13 mouse cellular contexts compared by ENCODE assay signal in genomic region chr16:13366256-13366655, GRCm38 (mm10).
DNase-seq lines count a peak whose midpoint lies in the region; ATAC-seq lines count a peak whose summit lies in the region.
"Had no signal": no experiment of that assay in that cellular context is flagged by ENCODE, and none has a peak within 500 bp of the region (broad histone marks: within the 10 kb centered on the region; RNA-seq: fewer than 3 reads in every experiment).

No protein-coding gene starts in this region.

- H3K4me1 ChIP-seq in forebrain, embryonic 15.5 days: peaks cover 13% of the 10 kb centered on the region
- peaks cover 20% of the 10 kb centered on the region for H3K4me1 ChIP-seq in forebrain, embryonic 10.5 days
- H3K4me1 ChIP-seq in hindbrain, embryonic 12.5 days: peaks cover 15% of the 10 kb centered on the region
- 0 out of 2 replicates have a peak, but pooled peaks cover 2% of the 10 kb centered on the region for H3K4me1 ChIP-seq in hindbrain, embryonic 11.5 days (replicated peaks; ENCODE audit: control insufficient read depth, insufficient read depth, low read length)
- H3K4me1 ChIP-seq in midbrain, embryonic 13.5 days (replicated peaks): peaks cover 15% of the 10 kb centered on the region
- peaks cover 20% of the 10 kb centered on the region for H3K4me1 ChIP-seq in midbrain, embryonic 10.5 days
- H3K4me1 ChIP-seq in stomach, embryonic 15.5 days: peaks cover 7% of the 10 kb centered on the region; the same call in 1 of the 2 replicates

- ATAC-seq in forebrain, embryonic 15.5 days (replicated peaks): no peak
- ATAC-seq in hindbrain, embryonic 12.5 days (ENCODE audit: low FRiP score): no peak
- ATAC-seq in hindbrain, embryonic 11.5 days (ENCODE audit: low FRiP score): no peak
- no peak for ATAC-seq in midbrain, embryonic 13.5 days
- ATAC-seq in stomach, embryonic 15.5 days (ENCODE audit: insufficient read depth, low FRiP score, low read depth): no peak

- no peak overlapping the region for H3K4me3 ChIP-seq in forebrain, embryonic 15.5 days
- H3K4me3 ChIP-seq in forebrain, embryonic 10.5 days: no peak overlapping the region
- no peak overlapping the region for H3K4me3 ChIP-seq in hindbrain, embryonic 12.5 days
- H3K4me3 ChIP-seq in hindbrain, embryonic 11.5 days (ENCODE audit: low read depth, low read length): no peak overlapping the region
- no peak overlapping the region for H3K4me3 ChIP-seq in midbrain, embryonic 13.5 days (replicated peaks)
- no peak overlapping the region for H3K4me3 ChIP-seq in midbrain, embryonic 10.5 days
- H3K4me3 ChIP-seq in stomach, embryonic 15.5 days (replicated peaks): no peak overlapping the region
- H3K4me3 ChIP-seq: liver, embryonic 13.5 days had no signal

- no peaks in the 10 kb centered on the region for H3K36me3 ChIP-seq in forebrain, embryonic 15.5 days
- no peaks in the 10 kb centered on the region for H3K36me3 ChIP-seq in forebrain, embryonic 10.5 days (replicated peaks)
- H3K36me3 ChIP-seq in hindbrain, embryonic 12.5 days: no peaks in the 10 kb centered on the region
- H3K36me3 ChIP-seq in hindbrain, embryonic 11.5 days (ENCODE audit: control insufficient read depth, insufficient read depth, low read length): no peaks in the 10 kb centered on the region
- no peaks in the 10 kb centered on the region for H3K36me3 ChIP-seq in midbrain, embryonic 13.5 days
- H3K36me3 ChIP-seq in midbrain, embryonic 10.5 days: no peaks in the 10 kb centered on the region
- no peaks in the 10 kb centered on the region for H3K36me3 ChIP-seq in stomach, embryonic 15.5 days
- H3K36me3 ChIP-seq: liver, embryonic 13.5 days had no signal

- H3K4me2 ChIP-seq in forebrain, embryonic 15.5 days (replicated peaks): no peak overlapping the region
- no peak overlapping the region for H3K4me2 ChIP-seq in hindbrain, embryonic 12.5 days (replicated peaks)
- no peak overlapping the region for H3K4me2 ChIP-seq in hindbrain, embryonic 11.5 days (replicated peaks; ENCODE audit: low read depth, low read length)
- no peak overlapping the region for H3K4me2 ChIP-seq in midbrain, embryonic 13.5 days (replicated peaks)
- no peak overlapping the region for H3K4me2 ChIP-seq in stomach, embryonic 15.5 days
- H3K4me2 ChIP-seq: liver, embryonic 13.5 days had no signal

- no peak overlapping the region for H3K9ac ChIP-seq in forebrain, embryonic 15.5 days (replicated peaks)
- no peak overlapping the region for H3K9ac ChIP-seq in hindbrain, embryonic 12.5 days
- H3K9ac ChIP-seq in hindbrain, embryonic 11.5 days (ENCODE audit: low read depth, low read length): no peak overlapping the region
- H3K9ac ChIP-seq in midbrain, embryonic 13.5 days (replicated peaks): no peak overlapping the region
- no peak overlapping the region for H3K9ac ChIP-seq in stomach, embryonic 15.5 days
- H3K9ac ChIP-seq: liver, embryonic 13.5 days had no signal

- DNase-seq in forebrain, embryonic 10.5 days (ENCODE audit: extremely low spot score, low spot score): no peak
- no peak for DNase-seq in hindbrain, embryonic 11.5 days (ENCODE audit: low spot score)
- DNase-seq in midbrain, embryonic 10.5 days (ENCODE audit: low spot score): no peak
- DNase-seq in urinary bladder, postnatal 36 days (ENCODE audit: low spot score in 2 of 2): no peak
- DNase-seq: cerebellum, adult 11-12 months; kidney, postnatal 25 days; liver, embryonic 13.5 days; lung, postnatal 4 days; thymus, adult 2 months had no signal

- peak overlapping the region; percentile 77 for H3K27ac ChIP-seq in forebrain, embryonic 15.5 days (replicated peaks)
- H3K27ac ChIP-seq in forebrain, embryonic 10.5 days: no peak overlapping the region
- H3K27ac ChIP-seq in hindbrain, embryonic 12.5 days: peak overlapping the region; percentile 30
- no peak overlapping the region for H3K27ac ChIP-seq in hindbrain, embryonic 11.5 days (ENCODE audit: low read depth, low read length)
- H3K27ac ChIP-seq in midbrain, embryonic 13.5 days: peak overlapping the region; percentile 30; the same call in 1 of the 2 replicates
- no peak overlapping the region for H3K27ac ChIP-seq in midbrain, embryonic 10.5 days (replicated peaks)
- 0 out of 2 replicates have a peak overlapping the region, but pooled peaks have one; percentile 67 for H3K27ac ChIP-seq in stomach, embryonic 15.5 days
- H3K27ac ChIP-seq: liver, embryonic 13.5 days had no signal

- no peaks in the 10 kb centered on the region for H3K27me3 ChIP-seq in forebrain, embryonic 15.5 days
- H3K27me3 ChIP-seq in forebrain, embryonic 10.5 days (ENCODE audit: poor library complexity, severe bottlenecking): no peaks in the 10 kb centered on the region
- no peaks in the 10 kb centered on the region for H3K27me3 ChIP-seq in hindbrain, embryonic 12.5 days
- H3K27me3 ChIP-seq in hindbrain, embryonic 11.5 days (ENCODE audit: control insufficient read depth, insufficient read depth, low read length): no peaks in the 10 kb centered on the region
- no peaks in the 10 kb centered on the region for H3K27me3 ChIP-seq in midbrain, embryonic 13.5 days
- H3K27me3 ChIP-seq in midbrain, embryonic 10.5 days (ENCODE audit: low read depth, poor library complexity, severe bottlenecking): no peaks in the 10 kb centered on the region
- H3K27me3 ChIP-seq in stomach, embryonic 15.5 days (replicated peaks): no peaks in the 10 kb centered on the region
- H3K27me3 ChIP-seq: liver, embryonic 13.5 days had no signal

- 62% methylated on average over 1 of the region's 1 CpGs for WGBS in forebrain, embryonic 15.5 days
- WGBS in forebrain, embryonic 10.5 days: 76% methylated on average over 1 of the region's 1 CpGs
- WGBS in hindbrain, embryonic 12.5 days: 84% methylated on average over 1 of the region's 1 CpGs
- WGBS in hindbrain, embryonic 11.5 days: 88% methylated on average over 1 of the region's 1 CpGs
- 69% methylated on average over 1 of the region's 1 CpGs for WGBS in midbrain, embryonic 13.5 days
- WGBS in midbrain, embryonic 10.5 days: 90% methylated on average over 1 of the region's 1 CpGs
- whole genome bisulfite sequencing in stomach, embryonic 15.5 days: 34% methylated on average over 1 of the region's 1 CpGs

- H3K9me3 ChIP-seq in forebrain, embryonic 15.5 days: no peaks in the 10 kb centered on the region
- H3K9me3 ChIP-seq in forebrain, embryonic 10.5 days: no peaks in the 10 kb centered on the region
- no peaks in the 10 kb centered on the region for H3K9me3 ChIP-seq in hindbrain, embryonic 12.5 days (replicated peaks)
- no peaks in the 10 kb centered on the region for H3K9me3 ChIP-seq in hindbrain, embryonic 11.5 days (ENCODE audit: control insufficient read depth, low read length)
- H3K9me3 ChIP-seq in midbrain, embryonic 13.5 days: no peaks in the 10 kb centered on the region
- no peaks in the 10 kb centered on the region for H3K9me3 ChIP-seq in midbrain, embryonic 10.5 days (replicated peaks)
- H3K9me3 ChIP-seq in stomach, embryonic 15.5 days: no peaks in the 10 kb centered on the region
- H3K9me3 ChIP-seq: liver, embryonic 13.5 days had no signal

Comparison
In these comparisons a context has a peak if more than half of its experiments do, and no peak if none do; other contexts are left out.
1. H3K27ac ChIP-seq: peak in forebrain, embryonic 15.5 days (single experiment), hindbrain, embryonic 12.5 days (single experiment), midbrain, embryonic 13.5 days (single experiment) and stomach, embryonic 15.5 days (single experiment); none in forebrain, embryonic 10.5 days (single experiment), hindbrain, embryonic 11.5 days (single experiment) and midbrain, embryonic 10.5 days (single experiment).